Mouse (Mus musculus): ENCODE measurements around the gene Gsn. TPM values are rescaled to one million over a fixed set of nuclear protein-coding genes. Genes with fewer than 3 reads are reported as not detected.

Gsn gene
- total RNA-seq (2021) = 10 to 100 TPM; 49.4 to 81.5 TPM
- long read RNA-seq, experiment 1, transcript Gsn-205 (18 exons, 2,607 nt) = minor isoform, 44 of 698 reads
- long read RNA-seq, experiment 1, transcript Gsn-201 (17 exons, 2,653 nt) = major isoform, 588 of 698 reads
- long read RNA-seq, experiment 1, partial matches to known transcripts = 25 of 698 reads
- long read RNA-seq, experiment 1, other reads (novel, unspliced or antisense) = 41 of 698 reads
- long read RNA-seq, experiment 2, transcript Gsn-201 (17 exons, 2,653 nt) = major isoform, 132 of 192 reads
- long read RNA-seq, experiment 2, transcript Gsn-205 (18 exons, 2,607 nt) = minor isoform, 31 of 192 reads
- long read RNA-seq, experiment 2, partial matches to known transcripts = 10 of 192 reads
- long read RNA-seq, experiment 2, other reads (novel, unspliced or antisense) = 19 of 192 reads

- DNase-seq (ENCODE audit: low spot score in 2 of 2) = peak in 1 of 2 experiments; percentile 53
- intact Hi-C loops (cut with DNase I) = no loop called here
Observed at GRCm38 (mm10) chr2:35255885-35256833, at the start of gene Gsn. Gsn (plus strand) TSS chr2:35256380.

GRCm38 (mm10) chr2:35206761-35207160 is 49.4 kb upstream of the Gsn start:
- intact Hi-C loops (cut with DNase I) = no loop called here
- no peak for DNase-seq (ENCODE audit: low spot score in 2 of 2)

- intact Hi-C loops (cut with DNase I) = no loop called here
Observed at GRCm38 (mm10) chr2:35208054-35208453, 48.1 kb upstream of the Gsn start.

GRCm38 (mm10) chr2:35208931-35209665 is 47.1 kb upstream of the Gsn start:
- no peak for DNase-seq (ENCODE audit: low spot score in 2 of 2)
- intact Hi-C loops (cut with DNase I) = no loop called here

More at GRCm38 (mm10) chr2:35208054-35208453, 48.1 kb upstream of the Gsn start:
- DNase-seq (ENCODE audit: low spot score in 2 of 2) = no peak

GRCm38 (mm10) chr2:35211681-35212080 is 44.5 kb upstream of the Gsn start:
- intact Hi-C loops (cut with DNase I) = loop anchor here (10.0 kb wide), 1 partner anchor 143 kb away; no protein-coding TSS in a partner anchor
- no peak for DNase-seq (ENCODE audit: low spot score in 2 of 2)

- no peak for DNase-seq (ENCODE audit: low spot score in 2 of 2)
- intact Hi-C loops (cut with DNase I) = loop anchor here (10.0 kb wide), 1 partner anchor 141 kb away; no protein-coding TSS in a partner anchor
Observed at GRCm38 (mm10) chr2:35213345-35213910, 42.8 kb upstream of the Gsn start.

- intact Hi-C loops (cut with DNase I) = loop anchor here (2.0 to 10.0 kb wide), 2 partner anchors 56 to 140 kb away; no protein-coding TSS in a partner anchor
- peak; percentile 85 to 86 for DNase-seq (ENCODE audit: low spot score in 2 of 2)
Observed at GRCm38 (mm10) chr2:35214881-35215358, 41.3 kb upstream of the Gsn start.

- DNase-seq (ENCODE audit: low spot score in 2 of 2) = no peak
- intact Hi-C loops (cut with DNase I) = loop anchor here (2.0 to 10.0 kb wide), 2 partner anchors 55 to 139 kb away; no protein-coding TSS in a partner anchor
Observed at GRCm38 (mm10) chr2:35215363-35215762, 40.8 kb upstream of the Gsn start.

- intact Hi-C loops (cut with DNase I) = loop anchor here (10.0 kb wide), 1 partner anchor 138 kb away; no protein-coding TSS in a partner anchor
- DNase-seq (ENCODE audit: low spot score in 2 of 2) = no peak
Observed at GRCm38 (mm10) chr2:35216701-35217100, 39.5 kb upstream of the Gsn start.

- intact Hi-C loops (cut with DNase I) = loop anchor here (10.0 kb wide), 1 partner anchor 136 kb away; no protein-coding TSS in a partner anchor
- DNase-seq (ENCODE audit: low spot score in 2 of 2) = no peak
Observed at GRCm38 (mm10) chr2:35218736-35219135, 37.4 kb upstream of the Gsn start.

- DNase-seq (ENCODE audit: low spot score in 2 of 2) = no peak
- intact Hi-C loops (cut with DNase I) = no loop called here
Observed at GRCm38 (mm10) chr2:35222822-35223391, 33.3 kb upstream of the Gsn start.

GRCm38 (mm10) chr2:35224285-35224684 is 31.9 kb upstream of the Gsn start:
- DNase-seq (ENCODE audit: low spot score in 2 of 2) = no peak
- intact Hi-C loops (cut with DNase I) = no loop called here

- intact Hi-C loops (cut with DNase I) = no loop called here
- DNase-seq (ENCODE audit: low spot score in 2 of 2) = no peak
Observed at GRCm38 (mm10) chr2:35228145-35228544, 28.0 kb upstream of the Gsn start.

GRCm38 (mm10) chr2:35230215-35230614 is 26.0 kb upstream of the Gsn start:
- intact Hi-C loops (cut with DNase I) = no loop called here
- no peak for DNase-seq (ENCODE audit: low spot score in 2 of 2)

GRCm38 (mm10) chr2:35231871-35232270 is 24.3 kb upstream of the Gsn start:
- peak in 1 of 2 experiments; percentile 19 for DNase-seq (ENCODE audit: low spot score in 2 of 2)
- intact Hi-C loops (cut with DNase I) = no loop called here

- DNase-seq (ENCODE audit: low spot score in 2 of 2) = no peak
- intact Hi-C loops (cut with DNase I) = no loop called here
Observed at GRCm38 (mm10) chr2:35232595-35233445, 23.4 kb upstream of the Gsn start.

- DNase-seq (ENCODE audit: low spot score in 2 of 2) = no peak
- intact Hi-C loops (cut with DNase I) = no loop called here
Observed at GRCm38 (mm10) chr2:35233898-35234297, 22.3 kb upstream of the Gsn start.

Data from left cerebral cortex, postnatal 14 days (tissue).